Mouse (Mus musculus): Measurements from ENCODE around the gene Fbl.
"Not testable (repeated sequence)": the region's sequence is repeated elsewhere in the genome, so short reads cannot be mapped to it uniquely, and the experiment has no call there.

Gene Fbl

DNA sequence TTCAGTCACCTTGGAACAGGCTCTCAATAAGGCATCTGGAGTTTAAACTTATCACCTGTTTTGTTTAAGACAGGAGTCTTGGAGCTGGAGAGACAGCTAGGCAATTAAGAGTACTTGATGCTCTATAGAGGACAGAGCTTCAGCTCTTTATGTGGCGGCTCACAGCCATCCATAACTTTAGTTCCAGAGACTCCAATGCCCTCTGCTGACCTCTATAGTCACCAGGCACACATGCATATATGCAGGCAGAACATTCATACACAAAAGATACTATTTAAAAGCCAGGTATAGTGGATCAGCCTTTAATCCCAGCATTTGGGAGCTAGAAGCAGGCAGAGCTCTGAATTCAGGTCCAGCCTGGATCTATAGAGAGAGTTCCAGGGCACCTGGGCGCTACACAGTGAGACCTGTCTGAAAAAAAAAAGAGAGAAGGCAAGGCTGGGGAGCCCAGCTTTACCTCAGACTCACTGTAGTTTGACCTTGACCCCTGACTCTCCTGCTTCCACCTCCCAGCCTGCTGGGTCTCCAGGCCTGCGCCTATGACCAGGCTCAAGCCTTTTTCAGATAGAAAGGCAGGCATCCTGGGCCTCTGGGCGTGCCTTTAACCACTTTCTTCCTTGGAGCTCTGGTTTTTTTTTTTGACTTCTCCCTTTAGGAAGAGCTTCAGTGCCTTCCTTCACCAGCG lies 26.0 kb downstream of the Fbl start:
- DNase-seq (ENCODE audit: low spot score): no peak

DNA sequence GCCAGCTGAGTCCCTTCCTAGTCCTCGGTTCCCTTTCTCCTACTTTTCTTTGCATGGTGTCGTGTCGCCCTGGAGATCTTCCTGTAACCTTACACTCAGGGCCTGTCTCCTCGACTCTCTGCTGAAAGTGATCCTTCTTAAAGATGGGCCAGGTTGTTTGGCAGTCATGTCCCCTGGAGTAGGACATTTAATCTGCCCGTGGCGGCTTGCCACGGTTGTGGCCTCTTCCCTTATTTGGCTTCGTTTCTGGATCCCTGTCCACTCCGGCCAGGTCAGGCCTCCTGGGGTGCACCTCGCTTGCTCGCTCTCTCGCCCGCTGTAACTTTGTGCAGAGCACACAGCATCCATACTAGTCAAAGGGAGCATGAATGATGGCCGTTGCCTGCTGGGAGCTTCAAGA lies 27.0 kb downstream of the Fbl start:
- DNase-seq (ENCODE audit: low spot score): no peak

DNA sequence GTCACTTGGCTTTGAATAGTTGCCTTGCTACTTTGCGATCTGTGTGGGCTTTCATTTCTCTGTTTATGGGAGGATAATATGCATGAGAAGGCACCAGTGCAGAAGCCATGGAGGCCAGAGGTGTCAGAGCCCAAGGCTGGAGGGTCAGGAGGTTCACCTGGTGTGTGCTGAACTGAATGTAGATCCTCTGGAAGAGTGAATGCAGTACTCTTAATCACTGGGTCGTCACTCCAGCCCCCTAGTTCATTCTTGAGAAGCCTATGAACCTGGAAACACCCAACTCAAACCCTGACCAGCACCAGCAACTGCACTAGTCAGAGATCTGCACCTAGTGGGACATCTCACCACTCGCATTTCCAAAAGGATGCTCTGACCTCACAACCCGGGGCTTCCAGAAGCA lies 29.5 kb downstream of the Fbl start:
- DNase-seq (ENCODE audit: low spot score): no peak

DNA sequence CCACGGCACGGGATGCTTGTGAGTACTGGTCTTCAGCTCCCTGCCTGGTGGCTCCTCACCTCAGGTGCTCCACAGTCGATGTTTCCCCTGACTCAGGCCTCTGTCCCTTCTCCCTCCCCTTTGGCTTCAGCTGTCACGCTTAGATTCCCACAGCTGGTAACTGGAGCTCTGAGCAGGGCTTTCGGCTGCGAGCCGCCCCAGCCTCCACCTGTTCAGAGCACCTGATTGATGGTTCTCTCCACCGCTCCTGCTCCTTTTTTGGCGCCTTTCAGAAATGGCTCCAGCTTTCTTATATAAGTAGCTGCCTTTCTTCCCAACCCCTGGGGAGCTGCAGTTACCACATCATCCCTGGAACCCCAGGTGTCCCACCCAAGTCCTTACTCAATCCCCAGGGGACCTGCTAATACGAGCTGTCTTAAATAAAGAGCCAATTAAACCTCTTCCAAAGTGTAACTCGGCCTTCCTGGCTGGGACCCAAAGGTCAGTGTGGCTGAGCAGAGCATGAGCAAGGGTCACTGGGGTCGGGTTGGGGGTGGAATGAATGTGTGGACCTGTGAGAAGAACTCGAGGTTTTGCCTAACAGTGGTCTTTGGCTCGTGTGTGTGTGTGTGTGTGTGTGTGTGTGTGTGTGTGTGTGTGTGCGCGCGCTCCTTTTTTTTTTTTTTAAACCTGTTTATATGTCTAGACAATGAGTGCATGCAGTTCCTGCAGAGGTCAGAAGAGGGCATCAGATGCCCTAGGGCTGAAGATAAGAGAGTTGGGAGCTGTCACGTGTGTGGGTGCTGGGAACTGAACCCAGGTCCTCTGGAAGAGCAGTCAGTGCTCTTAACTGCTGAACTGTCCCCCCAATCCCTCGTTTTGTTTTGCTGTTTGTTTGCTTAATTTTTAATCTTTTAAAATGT lies 33.9 kb downstream of the Fbl start:
- DNase-seq (ENCODE audit: low spot score): no peak

DNA sequence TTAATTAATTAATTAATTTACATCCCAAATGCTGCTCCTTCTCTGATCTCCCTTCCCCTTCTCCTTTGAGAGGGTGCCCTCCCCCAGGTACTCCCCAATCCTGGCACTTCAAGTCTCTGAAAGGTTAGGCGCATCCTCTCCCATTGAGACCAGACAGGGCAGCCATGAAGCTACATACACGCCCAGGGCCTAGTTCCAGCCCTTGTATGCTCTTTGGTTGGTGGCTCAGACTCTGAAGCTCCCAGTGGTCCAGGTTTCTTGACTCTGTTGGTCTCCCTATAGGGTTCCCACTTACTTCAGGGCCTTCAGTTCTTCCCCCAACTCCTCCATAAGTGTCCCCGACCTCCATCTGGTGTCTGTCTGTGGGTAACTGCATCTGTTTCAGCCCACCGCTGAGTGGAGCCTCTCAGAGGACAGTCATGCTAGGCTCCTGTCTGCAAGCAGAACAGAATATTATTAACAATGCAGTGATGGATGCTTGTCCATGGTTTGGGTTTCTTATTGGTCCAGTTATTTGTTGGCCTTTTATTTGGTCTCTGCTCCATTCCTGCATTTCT lies 36.6 kb downstream of the Fbl start:
- no peak for DNase-seq (ENCODE audit: low spot score)

DNA sequence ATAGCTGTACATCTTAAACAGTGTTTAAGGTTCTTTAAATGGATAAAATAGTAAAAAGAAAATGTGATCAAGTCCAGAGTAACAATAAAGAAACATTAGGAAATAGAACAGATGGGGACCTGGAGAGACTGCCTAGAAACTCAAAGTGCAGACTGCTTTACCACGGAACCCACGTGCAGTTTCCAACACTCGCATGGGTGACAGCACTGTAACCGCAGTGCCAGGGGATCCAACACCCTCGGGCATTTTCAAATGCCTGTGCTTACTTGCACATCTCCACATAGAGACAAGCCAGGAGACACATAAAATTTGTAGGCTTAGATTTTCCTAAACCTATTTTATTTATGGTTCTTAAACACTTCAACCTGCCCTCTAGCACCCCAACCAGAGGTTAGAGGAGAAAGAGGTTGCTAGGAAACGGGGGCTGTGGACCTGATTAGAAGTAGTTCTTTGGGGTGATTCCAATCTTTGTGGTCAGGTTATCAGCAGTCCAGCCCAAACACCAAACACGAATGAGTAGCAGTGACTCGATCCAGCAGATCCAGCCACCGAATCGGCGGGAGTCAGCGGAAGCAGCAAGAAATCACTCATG lies 39.0 kb downstream of the Fbl start:
- DNase-seq (ENCODE audit: low spot score): no peak

DNA sequence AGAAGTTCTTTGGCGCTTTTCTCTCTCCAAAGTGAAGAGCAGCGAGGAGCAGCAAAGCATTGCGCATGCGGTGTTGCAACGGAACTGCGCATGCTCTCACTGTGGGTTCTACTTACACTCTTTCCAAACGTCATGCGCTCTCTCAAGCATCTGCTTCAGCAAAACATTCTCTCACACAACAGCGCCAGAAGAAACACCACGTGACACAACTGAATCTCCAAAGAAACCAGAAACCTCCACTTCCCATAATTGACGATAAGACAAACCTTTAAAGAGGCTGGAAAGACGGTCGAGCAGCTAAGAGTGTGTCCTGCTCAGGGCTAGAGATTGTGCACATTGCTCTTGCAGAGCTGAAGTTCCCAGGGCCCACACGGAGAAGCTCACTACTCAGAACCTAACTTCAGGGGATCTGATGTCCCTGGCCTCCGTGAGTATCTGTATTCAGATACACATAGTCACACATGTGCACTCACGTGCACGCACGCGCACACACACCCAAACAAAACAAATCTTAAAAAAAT lies 39.5 kb downstream of the Fbl start:
- DNase-seq (ENCODE audit: low spot score): peak; percentile 49

DNA sequence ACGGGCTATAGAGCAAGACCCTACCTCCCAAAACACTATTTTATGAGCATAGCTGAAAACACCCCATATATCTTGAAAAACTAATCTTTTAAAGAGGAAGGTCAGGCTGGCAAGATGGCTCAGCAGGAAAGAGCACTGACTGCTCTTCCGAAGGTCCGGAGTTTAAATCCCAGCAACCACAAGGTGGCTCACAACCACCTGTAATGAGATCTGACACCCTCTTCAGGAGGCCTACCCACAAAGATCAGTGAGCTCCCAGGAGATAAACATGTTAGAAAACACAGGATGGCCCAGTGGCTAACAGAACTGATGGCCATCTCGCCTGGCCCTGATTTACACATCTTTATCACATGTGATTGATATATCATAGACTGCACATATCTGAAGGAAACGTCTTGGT lies 41.2 kb downstream of the Fbl start:
- DNase-seq (ENCODE audit: low spot score): no peak

DNA sequence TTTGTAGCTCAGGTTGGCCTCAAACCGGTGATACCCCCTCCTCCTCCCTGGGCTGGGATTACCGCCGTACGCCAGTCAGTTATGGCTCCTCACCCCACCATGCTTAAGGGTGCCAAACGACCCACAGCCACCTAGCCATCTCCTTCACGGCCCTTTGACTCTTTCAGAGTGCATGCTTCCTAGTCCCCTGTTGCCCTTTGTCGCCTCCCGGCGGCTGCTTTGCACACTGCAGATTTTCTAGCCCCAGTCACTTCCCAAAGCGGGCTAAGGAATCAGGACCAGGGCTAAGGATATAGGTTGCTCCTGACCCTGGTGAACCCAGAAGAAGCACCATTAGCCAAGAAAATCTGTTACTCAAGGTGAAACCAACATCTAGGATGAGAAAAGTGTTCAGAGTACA lies 44.6 kb downstream of the Fbl start:
- peak; percentile 68 for DNase-seq (ENCODE audit: low spot score)

DNA sequence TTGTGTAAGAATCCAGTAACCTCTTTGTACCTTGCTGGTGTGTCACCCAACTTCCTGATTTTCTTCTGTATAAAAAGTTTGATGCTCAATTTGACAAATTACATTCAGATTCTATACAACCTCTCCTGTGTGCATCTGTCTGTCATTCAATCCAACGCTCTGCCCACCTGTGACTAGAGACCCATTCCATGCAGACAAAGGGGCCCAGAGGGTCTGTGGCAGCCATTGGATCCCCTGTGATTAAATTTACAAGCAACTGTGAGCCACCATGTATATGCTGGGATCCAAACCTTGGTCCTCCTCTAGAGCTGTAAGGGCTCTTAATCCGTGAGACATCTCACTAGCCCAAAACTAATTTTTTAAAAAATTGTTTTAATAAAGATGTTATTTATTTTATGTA lies 46.4 kb downstream of the Fbl start:
- not testable (repeated sequence) for DNase-seq (ENCODE audit: low spot score)

DNA sequence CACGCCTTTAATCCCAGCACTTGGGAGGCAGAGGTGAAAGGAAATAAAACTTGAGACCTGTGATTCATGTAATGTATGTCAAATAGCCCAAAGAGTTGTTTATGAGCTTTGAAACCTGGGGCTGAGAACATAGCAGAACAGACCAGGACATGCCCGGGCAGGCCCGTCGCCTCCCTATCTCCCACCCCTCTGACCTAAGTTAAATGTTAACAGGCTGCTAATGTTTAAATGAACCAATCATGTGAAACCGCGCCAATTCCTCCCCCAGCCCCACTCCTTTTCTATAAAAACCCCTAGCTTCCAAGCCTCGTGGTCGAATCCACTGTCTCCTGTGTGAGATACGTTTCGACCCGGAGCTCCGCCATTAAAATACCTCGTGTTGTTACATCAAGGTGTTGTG lies 48.3 kb downstream of the Fbl start:
- not testable (repeated sequence) for DNase-seq (ENCODE audit: low spot score)

DNA sequence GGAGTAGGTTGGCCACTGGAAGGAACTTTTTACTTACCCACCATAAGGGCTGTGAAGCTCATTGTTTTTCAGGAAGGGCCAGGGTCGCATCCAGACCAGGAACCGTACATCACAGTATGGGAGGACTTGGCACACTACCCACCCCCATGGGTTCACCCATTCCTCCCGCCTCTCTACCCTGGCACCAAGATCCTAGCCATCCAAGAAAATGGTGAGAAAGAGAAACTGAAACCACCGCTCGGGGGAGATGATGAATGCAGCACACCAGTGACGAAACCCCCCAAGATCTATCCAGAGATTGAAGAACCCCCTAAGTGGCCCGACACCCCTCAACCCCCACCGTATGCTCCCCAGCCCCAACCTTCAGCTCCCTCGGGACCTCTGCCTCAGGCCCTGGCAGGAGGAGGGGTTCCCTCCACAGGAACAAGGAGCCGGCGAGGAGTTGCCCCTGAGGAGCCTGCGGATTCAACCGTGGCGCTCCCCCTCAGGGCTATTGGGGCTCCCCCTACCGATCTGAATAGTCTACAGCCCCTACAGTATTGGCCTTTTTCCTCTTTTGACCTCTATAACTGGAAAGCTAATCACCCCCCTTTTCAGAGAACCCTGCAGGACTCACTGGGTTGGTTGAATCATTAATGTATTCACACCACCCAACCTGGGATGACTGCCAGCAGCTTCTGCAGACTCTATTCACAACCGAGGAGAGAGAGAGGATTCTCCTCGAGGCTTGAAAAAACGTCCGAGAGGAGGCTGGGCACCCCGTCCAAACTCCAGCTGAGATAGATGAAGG lies 49.6 kb downstream of the Fbl start:
- DNase-seq (ENCODE audit: low spot score): not testable (repeated sequence)

DNA sequence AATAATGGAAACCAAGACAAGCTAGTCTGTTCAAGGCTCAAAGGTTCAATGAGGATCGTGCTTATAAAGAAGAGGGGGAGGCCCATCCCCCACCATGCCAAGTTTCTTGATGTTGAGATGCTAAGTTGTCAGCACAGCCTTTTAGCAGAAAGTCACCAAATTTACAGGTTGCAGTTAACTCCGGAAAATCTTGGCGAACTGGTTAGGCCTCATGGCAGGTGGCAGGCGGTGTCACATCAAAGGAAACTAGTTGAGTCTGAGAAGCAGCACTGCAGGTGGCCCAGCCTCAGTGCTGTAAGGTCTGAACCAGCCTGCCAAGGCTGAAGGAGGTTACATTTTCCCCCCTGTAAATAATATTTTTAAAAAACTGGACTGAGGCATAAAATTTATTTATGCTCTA lies 57.3 kb downstream of the Fbl start:
- DNase-seq (ENCODE audit: low spot score): not testable (repeated sequence)

DNA sequence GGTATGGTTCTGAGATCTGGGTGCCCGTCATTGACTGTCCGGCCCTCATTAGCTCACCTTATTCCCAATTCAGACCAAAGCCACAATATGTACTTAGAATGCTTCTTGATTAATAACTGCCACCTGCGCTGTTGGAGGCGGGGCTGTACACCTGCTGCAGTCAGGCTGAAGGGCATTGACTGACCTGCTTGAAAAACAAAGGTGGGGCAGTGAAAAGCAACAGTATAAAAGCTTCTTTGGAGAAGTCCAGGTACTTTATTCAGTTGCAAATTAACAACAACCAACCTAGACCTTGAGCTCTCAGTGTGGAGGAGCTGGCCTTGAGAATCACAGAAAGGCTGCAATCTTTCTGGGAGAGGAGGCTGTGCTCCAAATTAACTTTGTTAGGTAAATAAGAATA lies 57.9 kb downstream of the Fbl start:
- not testable (repeated sequence) for DNase-seq (ENCODE audit: low spot score)
